ENCODE assay signal across 12 mouse cellular contexts in the genomic region with DNA sequence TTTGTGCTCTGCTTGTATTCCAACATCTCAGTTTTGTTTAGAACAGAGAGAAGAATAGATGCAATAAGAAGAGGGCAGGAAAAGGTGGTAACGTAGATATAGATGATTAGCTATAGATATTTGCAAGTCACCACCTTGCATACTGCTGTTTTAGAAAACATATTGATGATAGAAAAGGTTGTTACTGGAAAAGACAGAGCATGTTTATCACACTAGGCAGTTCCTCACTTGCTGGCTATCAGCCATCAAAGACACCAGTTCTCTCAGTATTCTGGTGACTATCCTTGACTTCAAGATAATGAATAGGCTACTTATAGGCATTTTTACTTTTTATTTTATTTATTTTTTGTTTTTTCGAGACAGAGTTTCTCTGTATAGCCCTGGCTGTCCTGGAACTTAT.
"Had no signal": no experiment of that assay in that cellular context is flagged by ENCODE, and none has a peak within 500 bp of the region (broad histone marks: within the 10 kb centered on the region; RNA-seq: fewer than 3 reads in every experiment).

No protein-coding gene starts in this region.

- H3K4me1 ChIP-seq: limb, embryonic 15.5 days; midbrain, embryonic 10.5 days; neural tube, embryonic 15.5 days had no signal

- H3K4me3 ChIP-seq: limb, embryonic 15.5 days; midbrain, embryonic 10.5 days; myocyte; neural tube, embryonic 15.5 days had no signal

- H3K27ac ChIP-seq: limb, embryonic 15.5 days; midbrain, embryonic 10.5 days; neural tube, embryonic 15.5 days had no signal

- H3K27me3 ChIP-seq: limb, embryonic 15.5 days; neural tube, embryonic 15.5 days had no signal

- H3K9ac ChIP-seq: limb, embryonic 15.5 days; lung, embryonic 14.5 days; neural tube, embryonic 15.5 days had no signal

- H3K4me2 ChIP-seq: limb, embryonic 15.5 days; lung, embryonic 14.5 days; neural tube, embryonic 15.5 days had no signal

- H3K9me3 ChIP-seq: limb, embryonic 15.5 days; midbrain, embryonic 10.5 days; neural tube, embryonic 15.5 days had no signal

- H3K36me3 ChIP-seq: limb, embryonic 15.5 days; midbrain, embryonic 10.5 days; neural tube, embryonic 15.5 days had no signal

- ATAC-seq: intestine, embryonic 16.5 days had no signal

- DNase-seq: kidney, adult 8-10 months; kidney, postnatal 25 days; layer of hippocampus, postnatal 36 days; lung, embryonic 14.5 days; midbrain, embryonic 14.5 days; thymus, adult 18-20 months; thymus, postnatal 14 days had no signal
